Mouse (Mus musculus): ENCODE results near the gene Mark1. TPM values are rescaled to one million over a fixed set of nuclear protein-coding genes. Genes with fewer than 3 reads are reported as not detected.

Mark1 gene
- 1 to 10 TPM; 8.7 to 8.8 TPM for total RNA-seq (2021)
- long read RNA-seq, experiment 1, full-length matches to known transcripts: 3 of 5 reads
- long read RNA-seq, experiment 1, partial matches to known transcripts: 0 of 5 reads
- long read RNA-seq, experiment 1, other reads (novel, unspliced or antisense): 2 of 5 reads
- long read RNA-seq, experiment 2, full-length matches to known transcripts: 3 of 4 reads
- long read RNA-seq, experiment 2, partial matches to known transcripts: 0 of 4 reads
- long read RNA-seq, experiment 2, other reads (novel, unspliced or antisense): 1 of 4 reads

DNA sequence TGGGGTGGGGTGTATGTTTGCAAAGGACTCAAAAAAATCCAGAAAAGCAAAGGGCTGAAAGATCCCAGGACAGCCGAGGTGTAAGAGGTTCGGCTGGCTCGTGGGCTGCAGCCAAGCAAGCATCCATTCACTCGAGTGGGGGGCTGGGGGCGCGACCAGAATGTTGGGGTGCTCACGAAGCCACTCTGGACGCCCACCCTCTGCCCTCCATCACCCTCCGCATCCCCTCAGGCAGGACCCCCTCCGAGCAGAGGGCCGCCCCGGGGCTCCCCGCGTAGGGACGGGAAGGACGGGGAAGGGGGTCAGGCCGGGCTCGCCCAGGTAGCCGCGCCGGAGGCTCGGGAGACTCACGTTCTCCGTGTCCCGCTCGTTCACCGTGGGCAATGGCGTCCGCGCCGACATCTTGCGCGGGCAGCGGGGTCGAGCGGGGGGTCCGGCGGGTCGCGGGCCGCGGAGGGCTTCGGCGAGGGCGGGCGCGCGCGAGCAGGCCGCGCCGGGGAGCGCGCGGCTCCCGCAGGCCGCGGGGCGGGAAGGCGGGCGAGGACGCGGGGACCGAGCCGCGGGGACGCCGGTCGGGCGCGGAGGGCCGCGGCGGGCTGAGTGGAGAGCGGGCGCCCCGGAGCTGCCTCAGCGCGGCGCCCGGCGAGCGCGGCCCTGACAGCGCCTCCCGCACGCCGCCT is at the start of gene Mark1:
Gene Mark1 (minus strand): TSS at position 500 of the 680 bp plus-strand sequence.
- peak in 1 of 2 experiments; percentile 29 for DNase-seq

DNA sequence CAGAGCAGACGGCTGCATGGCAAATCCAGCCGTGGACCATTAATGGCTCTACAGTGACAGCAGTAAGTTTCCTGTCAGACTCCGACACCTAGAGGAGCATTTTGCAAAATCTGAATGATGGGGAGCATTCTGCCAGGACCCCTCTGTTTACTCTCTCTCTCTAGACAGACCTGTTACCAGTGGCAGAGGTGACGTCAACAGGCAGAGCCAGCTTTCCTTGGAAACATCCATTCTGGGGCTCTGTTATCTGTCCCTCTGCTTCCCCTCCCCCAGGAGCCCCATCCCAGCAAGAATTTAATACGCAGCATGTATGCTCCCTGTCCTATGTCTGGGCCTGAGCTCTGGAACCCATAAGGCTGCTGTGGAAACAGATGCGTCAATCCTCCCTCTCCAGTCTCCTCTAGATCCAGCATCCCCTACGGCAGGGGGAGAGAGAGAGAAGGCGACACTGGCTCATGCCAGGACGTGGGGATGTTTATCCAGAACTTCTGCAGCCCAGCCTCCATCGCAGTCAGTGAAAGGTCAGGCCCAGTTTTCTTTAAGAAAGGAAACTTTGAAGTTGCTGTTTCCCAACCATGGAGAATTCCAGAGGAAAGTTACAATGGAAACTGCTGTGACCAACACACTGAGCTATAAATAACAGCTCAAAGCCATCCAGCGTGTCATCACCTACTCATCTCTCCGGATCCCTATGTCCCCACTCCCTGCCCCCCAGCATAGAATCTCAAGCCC is 48.3 kb upstream of the Mark1 start:
- DNase-seq: peak; percentile 20 to 23

DNA sequence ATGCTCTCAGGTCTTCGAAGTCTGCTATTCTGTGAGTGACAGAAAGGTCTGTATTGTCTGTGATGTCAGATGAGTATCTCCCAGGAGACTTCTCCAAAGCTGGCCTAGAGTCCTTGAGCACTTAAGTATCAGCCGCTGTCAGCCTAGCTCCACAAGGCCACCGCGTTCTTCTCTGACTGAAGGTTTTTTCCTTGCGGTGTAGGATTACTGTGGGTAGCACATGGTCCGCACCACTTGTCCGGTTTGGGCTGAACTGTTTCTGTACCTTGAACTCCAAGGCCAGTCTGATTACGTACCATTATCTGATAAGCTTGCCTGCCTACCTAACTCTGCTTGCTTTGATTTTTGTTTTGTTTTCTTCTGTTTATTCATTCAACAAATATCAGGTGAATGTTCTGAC is 47.1 kb upstream of the Mark1 start:
- DNase-seq: no peak

DNA sequence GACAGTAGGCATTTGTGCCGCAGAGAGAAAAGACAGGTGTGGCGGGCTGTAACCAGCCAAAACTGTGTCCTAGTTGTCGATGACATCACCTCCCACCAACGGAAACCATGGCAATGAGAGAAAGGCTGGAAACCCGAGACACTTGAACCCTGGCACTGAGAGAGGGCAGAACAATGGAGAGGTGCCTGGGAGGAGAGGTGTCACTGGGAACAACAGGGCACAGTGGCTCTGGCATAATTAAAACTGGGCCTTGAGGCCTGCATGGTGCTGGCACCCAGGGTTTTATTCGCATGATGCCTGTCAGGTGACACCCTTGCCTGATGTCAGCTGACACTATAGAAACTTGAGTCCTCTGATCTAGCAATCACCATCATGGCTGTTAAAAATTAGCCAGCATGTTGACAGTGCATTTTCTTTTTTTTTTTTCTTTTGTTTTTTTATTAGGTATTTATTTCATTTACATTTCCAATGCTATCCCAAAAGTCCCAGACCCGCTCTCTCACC is 38.9 kb upstream of the Mark1 start:
- no peak for DNase-seq

DNA sequence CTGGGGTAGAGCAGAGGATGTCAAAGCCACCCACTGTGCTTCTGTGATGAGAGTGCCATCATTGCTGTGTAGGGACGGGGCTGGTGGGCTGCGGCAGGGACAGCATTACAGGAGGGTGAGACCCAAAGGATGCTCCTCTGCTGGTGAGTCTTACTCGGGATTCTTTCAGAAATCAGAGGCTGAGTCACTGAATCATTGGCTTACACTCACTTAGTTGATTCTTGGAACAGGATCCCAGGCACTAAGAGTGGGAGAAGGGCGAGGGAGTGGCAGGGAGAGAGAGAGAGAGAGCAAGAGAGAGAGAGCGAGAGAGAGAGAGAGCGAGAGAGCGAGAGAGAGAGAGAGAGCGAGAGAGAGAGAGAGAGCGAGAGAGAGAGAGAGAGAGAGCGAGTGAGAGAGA is 31.2 kb upstream of the Mark1 start:
- DNase-seq: no peak

- no peak for DNase-seq
Observed at GRCm38 (mm10) chr1:185020429-185021168, 21.2 kb upstream of the Mark1 start.

DNA sequence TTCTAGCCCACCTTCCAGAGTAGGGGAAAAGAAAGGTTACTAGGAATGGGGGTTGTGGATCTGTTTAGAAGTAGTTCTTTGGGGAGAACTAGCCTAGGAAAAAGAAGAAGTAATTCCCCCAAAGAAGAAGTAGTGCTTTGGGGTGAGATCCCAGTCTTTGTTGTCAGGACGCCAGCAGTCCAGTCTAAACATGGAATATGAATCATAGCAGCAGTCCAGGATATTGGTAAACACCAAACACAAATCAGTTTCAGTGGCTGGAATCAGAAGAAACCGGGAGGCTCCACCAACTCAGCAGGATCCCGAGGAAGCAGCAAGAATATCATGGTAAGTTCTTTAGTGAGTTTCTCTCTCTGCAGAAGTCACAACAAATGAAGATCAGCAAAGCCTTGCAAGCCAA is 13.2 kb upstream of the Mark1 start:
- no peak for DNase-seq

DNA sequence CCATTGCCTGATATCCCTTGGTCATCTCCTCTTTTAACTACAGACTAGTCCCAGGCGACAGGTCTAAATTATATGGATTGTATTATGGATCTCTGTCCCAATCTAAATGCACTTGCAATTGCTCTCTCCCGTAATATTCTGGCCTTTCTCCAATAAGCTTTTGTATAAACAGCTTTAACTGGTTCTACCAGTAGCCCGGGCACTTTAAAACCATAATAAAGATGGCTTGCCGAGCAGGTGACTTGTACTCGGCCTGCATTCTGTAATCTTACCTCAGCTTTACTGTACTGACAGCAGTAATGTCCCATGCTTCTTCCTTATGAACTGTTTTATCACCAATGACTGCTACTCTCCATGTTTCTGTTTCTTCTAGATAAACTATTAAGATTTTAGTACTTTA is 7.7 kb upstream of the Mark1 start:
- no peak for DNase-seq

DNA sequence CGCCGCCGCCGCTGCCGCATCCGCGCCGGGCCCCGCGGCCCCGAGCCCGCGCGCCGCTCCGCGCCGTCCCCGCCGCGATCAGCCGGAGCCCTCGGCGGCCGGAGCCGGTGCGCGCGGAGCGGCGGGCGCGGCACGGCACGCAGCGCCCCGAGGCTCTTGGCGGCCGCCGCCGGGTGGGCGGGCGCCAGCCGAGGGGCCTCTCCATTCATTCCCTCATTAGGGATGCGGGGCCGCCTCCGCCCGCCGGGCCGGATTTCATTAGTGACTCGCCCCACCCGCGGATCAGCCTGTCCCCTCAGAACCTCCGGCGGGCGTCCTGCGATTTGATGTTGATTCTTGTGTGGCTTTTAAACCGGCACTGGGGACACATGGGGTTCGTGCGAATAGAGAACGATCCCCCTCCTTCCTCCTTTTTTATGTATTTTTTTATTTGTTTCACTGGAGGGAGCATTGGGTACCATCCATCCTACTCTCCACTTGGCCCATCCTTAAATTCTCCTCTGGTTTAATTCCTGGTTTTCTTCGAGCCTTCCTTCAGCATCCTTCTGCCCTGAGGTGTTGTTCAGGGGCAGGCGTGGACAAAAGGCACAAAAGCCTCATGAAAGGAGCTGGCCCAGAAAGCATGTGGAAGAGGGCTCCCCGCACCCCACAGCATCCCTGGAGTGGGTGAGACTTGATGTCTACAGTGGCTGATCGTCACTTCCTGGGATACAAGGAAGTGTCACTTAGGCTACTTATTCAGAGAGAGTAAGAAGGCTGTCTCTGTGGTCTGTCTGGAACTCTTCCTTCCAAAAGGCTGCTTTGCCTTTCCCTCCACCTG is 620 bp upstream of the Mark1 start:
- DNase-seq: peak; percentile 19 to 39

DNA sequence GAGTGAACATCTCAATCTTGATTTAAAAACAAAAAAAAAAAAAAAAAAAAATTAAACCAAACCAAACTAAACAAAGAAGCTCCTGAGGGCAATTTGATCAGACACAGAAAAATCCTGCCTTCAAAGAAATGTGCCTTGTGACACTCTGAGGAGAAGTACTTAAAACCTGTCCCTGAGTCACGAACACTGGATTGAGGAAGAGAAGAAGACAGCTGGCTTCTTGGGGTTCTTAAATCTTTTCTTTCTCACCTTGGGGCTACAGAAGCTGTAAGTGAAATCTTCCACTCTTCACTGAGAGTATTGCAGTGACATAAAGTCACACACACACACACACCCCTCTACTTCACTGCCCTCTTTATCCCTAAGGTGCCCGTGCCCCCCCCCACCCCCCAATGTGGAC is 739 bp downstream of the Mark1 start:
- DNase-seq: no peak

DNA sequence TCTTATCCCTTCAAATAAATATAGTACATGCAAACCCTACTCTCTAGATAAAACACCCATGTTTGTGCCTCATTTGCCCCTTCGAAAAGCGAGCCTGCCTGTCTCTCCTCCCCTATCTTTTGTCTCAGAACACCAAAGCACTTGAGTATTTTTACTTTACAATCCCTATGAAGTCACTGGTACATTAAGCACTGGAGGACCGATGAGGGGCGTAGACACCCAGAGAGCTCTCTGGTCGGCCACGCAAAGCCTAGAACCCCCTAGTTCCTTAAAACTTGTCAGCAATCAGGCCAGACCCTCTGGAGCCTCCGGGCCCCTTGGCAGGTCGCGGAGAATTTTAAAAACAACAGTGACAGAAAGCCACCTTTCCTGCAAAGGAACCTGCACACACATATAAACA is 1.2 kb downstream of the Mark1 start:
- no peak for DNase-seq

DNA sequence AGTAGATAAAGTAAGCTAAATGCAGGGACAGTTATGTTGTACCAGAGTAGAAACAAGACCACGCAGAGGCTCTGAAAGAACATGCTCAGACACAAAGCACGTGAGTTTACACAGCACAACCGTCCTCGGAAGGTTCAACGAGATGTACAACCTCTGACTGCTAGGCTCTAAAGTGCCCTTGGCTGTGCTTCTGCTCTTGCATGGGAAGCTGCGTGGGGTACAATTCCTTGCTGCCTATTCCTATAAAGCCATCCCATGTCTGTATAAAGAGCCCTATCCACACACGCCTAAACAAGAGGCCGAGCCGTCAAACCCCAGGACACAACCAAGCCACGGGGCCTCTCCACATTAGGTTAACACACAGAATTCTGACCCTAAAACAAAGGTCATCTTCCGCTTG is 1.9 kb downstream of the Mark1 start:
- DNase-seq: no peak

DNA sequence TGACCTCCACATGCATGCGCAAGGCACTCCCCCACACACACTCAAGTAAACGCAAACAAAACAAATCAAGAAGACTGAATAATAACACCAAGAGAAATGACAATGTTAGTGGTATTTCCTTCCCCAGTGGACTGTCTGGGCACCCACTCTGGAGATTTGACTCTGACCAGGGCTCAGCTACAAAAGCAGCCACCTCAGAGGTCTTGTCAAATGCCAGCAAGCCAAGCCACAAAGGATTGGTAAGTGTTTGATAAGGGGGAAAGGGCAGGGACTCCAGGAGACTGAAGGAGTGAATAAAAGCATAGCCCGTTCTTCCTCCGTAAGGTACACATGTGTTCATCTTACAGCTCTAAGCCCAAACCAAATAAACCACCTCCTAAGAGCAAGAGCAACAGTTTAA is 4.0 kb downstream of the Mark1 start:
- no peak for DNase-seq

DNA sequence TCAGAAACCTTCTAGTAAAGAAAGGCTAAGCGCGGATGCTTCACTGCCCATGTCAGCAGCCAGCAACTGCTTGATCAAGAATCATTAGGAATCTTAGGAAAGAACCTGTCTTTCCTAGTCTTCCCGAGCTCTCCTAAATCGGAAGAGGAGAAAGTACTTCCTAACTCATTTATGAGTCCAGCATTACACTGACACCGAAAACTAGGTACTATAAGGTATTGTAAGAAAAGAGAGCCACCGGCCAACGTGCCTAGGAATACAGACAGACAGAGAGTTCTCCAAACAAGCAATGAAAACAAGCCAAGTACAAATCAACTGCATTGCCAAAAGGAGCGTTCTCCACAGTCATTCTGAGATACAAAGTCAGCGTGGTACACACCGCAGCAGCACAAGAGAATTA is 8.2 kb downstream of the Mark1 start:
- DNase-seq: no peak

DNA sequence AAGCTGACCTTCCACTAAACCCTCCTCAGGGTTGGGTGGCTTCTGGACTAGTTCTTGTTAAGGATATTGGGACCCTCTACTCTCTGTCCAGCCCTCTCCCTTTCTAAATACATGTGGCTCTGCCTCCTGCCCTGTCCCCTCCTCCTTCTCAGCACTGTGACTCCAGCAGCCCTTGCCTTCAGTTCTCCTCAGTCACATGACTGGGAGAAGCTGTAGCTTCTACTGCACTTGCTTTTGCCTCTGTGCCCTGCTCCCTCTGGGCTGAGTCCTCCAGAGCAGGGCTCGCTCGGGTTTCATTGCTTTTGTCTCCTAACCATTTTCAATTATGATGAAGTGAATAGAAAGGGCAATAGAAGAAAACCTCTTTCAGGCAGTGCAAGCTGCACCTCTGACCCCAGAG is 12.6 kb downstream of the Mark1 start:
- DNase-seq: no peak

DNA sequence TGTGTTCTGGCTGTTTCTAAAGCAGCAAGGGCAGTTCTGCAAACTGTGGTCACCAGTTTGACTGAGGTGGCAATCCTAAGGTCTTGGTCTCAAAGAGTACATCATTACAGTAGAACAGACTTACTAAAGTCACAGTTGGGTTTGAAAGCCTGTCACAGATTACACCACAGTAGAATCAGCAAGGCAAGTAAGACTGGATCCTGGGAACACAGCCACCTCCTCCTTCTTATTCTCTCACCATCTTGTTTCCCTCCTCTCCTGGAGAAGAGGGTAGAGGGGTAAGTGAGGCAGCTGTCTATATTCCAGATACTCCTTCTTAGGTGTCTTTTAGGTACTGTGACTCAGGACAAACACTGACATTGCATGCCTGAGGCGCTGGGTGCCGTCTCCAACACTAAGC is 14.6 kb downstream of the Mark1 start:
- no peak for DNase-seq

GRCm38 (mm10) chr1:184983751-184984150 is 15.6 kb downstream of the Mark1 start:
- peak in 1 of 2 experiments; percentile 42 for DNase-seq

GRCm38 (mm10) chr1:184972214-184972776 is 27.1 kb downstream of the Mark1 start:
- DNase-seq: no peak

- DNase-seq: no peak
Observed at GRCm38 (mm10) chr1:184969374-184969773, 30.0 kb downstream of the Mark1 start.

DNA sequence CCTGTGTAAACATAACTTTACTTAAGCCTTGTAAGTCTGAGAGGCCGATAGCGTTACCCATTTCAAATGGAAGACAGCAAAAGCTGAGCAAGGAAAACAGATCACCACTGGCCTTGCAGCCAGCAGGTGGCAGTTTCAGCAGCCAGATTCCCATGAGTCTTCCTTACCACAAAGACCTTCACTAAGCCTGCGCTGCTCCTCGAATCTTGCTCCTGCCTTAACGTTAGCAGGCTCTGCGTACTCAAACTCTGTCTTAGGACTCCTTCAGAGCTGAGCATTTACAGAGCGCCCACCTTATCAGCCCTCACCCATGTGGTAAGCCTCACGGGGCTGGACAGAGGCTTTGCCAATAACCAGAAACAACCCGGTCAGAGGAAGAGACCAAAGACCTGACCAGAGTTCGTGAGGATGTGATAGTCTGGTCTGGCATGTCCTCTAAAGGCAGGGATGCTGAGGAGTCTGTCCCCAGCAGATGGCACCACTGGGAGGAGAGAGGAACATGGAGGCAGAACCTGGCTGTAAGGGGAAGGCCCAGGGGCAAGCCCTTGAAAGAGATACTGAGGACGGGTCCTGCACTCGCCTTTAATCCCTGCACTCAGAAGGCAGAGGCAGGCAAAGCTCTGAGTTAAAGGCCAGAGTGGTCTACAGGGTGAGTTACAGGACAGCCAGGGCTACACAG is 33.5 kb downstream of the Mark1 start:
- peak; percentile 37 to 67 for DNase-seq
